Mouse (Mus musculus): Measurements from ENCODE around the gene Ndfip2.

Ndfip2 gene

DNA sequence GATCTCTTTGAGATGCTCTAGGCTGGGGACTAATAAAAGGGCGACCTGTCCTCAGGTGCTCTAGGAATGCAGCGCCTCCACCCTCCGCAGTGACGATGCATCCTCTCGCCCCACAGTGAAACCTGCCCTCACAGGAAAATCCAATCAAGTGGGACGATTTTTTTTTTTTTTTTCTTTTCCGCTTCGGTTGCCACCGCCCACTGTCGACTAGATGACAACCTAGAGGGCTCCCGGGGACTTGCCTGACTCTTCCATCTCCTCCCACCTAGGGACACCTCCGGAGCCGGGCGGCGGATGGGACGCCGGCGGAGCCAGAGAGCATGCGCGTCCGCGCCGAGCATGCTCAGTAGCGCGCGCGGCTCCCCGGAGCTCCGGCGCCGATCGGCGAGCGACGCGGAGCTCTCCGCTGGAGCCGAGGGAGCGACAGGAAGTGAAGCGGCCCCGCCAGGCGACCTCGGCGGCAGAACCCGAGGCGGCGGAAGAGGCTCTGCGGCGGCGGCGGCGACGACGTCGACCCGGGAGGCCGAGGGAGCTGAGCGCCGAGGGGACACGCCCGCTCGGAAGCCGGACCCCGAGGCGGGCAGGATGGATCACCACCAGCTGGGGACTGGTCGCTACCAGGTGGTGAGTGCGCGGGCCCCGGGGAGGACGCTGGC lies at the start of gene Ndfip2:
Gene Ndfip2, plus strand, starts transcription at position 195 of the 656 bp plus-strand sequence.
- DNase-seq (ENCODE audit: low spot score in 2 of 2) = peak; percentile 85

DNA sequence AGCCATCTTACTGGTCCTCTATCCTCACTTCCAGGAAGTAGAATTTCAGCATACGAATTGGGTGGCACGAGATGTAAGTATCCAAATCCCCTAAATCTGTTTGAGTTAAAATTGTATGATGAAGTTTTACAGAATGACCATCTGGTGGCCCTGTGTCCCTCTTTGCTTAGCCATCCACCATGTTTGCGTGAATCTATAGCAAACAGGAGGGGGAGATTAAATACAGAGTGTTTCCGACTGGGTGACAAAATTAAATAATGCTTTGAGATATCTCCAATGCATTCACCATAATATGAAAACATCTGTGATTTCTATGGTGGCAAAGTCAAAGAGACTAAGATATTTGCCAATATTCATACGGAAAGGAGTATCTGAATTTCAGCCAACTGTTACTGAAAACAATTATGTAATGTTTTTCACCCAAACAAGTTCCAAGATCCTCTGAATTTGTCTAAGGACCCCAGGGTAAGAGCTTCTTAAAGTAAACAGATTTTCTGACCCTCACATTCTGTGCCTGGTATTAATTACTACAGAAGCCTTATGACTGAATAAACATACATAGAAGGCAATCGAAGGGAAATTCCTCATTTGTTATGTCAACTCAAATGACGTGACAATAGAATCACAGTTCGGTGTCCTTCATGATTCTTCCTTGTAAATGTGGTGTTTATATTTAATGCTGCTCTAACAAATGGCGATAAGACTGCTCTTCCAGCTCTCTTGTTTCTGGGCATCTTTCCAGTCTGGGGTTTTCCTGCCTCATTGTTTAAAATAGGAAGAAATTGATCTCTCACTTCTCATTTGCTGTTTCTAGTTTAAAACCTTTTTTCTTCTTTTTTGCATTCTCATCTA lies 38.6 kb upstream of the Ndfip2 start:
- no peak for DNase-seq (ENCODE audit: low spot score in 2 of 2)

DNA sequence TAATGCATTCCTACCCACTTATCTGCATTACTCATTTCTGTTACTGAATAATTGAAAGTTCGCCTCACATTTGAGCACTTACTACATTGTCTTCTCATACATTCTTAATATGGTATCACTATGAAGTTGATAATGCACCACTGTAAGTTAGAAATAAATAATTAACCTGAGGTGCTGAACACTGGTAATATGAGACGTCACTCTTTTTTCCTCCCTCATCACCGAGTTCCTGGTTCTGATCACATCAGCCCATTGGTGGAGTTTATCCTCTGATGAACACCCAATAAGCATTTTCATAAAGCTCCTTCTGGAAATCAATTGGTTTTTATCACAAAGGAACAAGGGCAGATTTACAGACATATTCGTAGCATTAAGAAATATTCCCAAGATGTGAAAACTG lies 36.1 kb upstream of the Ndfip2 start:
- no peak for DNase-seq (ENCODE audit: low spot score in 2 of 2)

DNA sequence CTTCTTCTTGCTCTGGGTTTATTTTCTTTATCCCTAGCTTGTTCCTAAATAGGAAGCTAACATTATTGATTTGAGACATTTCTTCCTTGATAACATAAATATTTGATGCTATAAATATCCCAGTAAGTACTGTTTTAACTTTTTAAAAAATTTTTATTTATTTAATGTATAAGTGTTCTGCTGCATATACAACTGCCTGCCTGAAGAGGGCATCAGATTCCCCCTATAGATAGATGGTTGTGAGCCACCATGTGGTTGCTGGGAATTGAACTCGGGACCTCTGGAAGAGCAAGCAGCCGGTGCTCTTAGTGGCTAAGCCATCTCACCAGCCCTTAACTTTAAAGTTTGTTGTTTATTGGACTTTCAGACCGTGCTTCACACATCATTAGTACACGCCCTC lies 32.6 kb upstream of the Ndfip2 start:
- DNase-seq (ENCODE audit: low spot score in 2 of 2) = no peak

DNA sequence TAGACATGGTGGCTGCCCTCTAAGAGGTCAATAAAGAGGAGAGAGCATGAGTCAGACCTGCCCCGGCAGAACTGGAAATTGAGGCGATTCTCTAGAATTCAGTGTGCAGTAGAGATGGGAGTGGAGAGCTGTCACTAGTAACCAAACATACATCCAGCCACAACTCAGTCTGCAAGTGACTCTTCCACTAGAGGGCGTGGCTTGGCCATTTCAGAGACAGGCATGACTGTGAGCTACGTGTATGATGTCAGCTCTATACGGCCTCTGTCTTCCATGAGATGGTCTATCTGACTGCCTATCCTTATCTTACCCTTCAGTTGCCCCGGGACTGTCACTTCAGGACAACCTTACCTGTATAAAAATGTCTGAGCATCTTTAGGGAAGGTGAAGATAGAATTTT lies 26.0 kb upstream of the Ndfip2 start:
- peak; percentile 37 for DNase-seq (ENCODE audit: low spot score in 2 of 2)

DNA sequence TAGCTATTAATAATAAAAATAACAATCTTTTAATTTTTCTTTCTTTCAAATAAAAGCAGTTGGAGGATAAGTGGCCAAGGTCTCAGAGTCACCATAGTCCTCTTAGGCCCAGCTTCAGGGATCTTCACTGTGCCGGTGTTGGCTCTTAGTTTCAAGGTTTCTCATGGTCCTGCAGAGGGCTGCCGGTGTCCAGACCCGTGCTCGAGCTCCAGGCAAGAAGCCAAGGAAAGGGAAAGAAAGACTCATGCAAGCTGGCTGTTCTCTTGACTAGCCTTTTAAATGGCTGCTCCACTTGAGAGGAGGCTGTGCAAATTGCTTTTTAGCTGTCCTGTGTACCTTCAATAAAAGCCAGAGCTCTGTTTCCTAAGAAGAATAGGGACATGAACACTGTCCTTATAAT lies 21.8 kb upstream of the Ndfip2 start:
- no peak for DNase-seq (ENCODE audit: low spot score in 2 of 2)

DNA sequence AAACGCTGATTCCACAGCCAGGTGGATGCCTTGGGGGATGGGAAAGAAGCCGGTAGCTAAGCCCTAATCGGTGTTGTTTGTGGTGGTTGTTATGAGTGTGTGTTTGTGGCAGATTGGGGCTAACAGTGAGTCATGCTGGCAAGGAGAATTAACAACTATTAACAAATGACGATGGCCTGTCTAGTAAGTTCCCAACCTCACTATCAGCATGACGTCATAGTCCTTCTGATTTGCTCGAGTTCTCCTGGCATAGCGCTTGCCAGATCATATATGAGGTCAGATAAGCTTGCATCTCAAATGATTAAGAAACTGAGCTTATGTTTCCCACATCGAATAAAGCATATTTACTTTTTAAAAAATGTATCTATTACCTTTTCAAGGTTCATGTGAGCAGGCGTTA lies 20.6 kb upstream of the Ndfip2 start:
- no peak for DNase-seq (ENCODE audit: low spot score in 2 of 2)

DNA sequence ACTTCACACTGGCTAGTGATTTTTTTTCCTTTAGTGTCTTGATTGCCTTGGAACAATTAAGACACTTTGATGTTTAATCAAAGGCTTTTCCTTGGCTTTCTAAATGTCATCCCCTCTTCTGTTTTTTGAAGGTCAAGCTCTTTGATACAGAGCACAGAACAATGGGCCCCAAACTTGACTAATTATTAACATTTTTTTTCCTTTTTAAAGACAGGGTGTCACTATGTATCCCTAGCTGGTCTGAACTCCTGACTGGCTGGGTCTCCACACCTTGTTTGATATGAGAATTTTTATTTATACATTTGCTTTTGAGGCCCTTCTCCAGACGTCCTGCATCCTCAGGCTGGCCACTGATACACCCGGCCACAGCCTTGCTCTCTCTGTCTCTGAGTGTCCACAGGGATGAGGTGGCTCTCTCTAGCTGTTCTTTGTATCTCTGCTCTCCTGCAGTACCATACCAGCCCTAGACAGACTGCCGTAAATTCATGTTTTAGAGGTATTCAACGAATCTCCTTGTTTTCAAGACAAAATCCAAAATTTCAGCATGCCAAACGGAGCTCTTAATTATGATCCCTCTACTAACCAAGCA lies 19.8 kb upstream of the Ndfip2 start:
- no peak for DNase-seq (ENCODE audit: low spot score in 2 of 2)

DNA sequence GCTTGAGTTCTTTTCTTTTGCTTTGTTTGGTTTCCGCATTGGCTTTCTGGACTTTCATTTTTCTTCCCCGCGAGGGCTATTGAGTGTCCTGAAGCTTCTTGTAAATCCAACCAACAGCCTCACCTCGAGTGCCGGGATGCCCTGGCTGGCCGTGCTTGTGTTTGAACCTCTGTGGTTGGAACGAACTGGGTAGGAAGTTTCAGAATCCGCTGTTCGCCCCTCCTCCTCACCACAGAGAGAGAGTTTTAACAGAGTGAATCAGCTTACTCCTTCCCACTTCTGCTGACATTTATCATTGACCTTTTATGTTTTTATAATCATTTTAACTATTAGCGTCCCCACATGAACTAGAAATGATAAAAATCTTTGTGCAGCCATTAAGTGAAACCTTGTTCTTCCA lies 18.3 kb upstream of the Ndfip2 start:
- DNase-seq (ENCODE audit: low spot score in 2 of 2) = no peak

DNA sequence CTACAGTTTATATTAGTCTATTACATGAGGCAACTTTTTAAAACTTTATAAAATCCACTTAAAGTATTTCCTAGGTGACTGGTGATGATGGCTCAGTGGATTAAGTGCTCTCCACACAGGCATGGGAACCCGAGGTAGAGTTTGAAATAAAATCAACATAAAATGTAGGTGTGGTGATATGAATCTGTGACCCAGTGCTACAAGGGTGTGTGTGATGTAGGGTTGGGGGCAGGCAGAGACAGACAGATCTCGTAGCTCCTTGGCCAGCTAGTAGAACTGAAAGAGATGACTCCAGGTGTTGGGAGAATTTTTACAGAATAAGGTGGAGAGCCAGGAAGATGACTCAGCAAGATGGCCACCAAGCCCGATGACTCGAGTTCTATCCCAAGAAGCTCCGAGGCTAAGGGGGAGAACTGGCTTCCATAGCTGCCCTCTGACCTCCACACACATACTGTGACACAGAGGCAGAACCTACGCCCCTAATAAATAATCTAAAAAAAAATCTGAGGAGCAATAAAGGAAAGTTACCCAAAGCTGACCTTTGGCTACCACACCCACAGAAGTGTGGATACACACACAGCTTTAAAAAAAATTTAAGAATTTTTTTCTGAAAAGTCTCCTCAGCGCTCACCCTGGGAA lies 14.4 kb upstream of the Ndfip2 start:
- no peak for DNase-seq (ENCODE audit: low spot score in 2 of 2)

DNA sequence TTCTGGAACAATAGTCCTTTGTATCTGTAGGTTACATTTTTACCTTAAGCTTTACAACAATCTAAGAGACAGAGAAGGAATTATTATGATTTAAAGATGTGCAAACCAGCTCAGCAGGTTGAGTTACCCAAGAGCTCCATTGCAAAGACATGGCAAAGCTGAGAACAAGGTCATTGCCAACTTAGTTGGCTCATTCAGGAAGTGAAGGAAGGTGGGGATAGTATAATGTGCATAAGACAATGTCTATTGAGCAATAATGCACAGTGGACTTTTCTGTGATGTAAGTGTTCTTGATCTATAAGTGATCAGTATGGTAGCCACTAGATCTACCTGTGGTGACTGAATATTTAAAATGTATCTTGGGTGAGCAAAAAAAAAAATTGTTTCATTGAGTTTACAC lies 7.3 kb upstream of the Ndfip2 start:
- no peak for DNase-seq (ENCODE audit: low spot score in 2 of 2)

DNA sequence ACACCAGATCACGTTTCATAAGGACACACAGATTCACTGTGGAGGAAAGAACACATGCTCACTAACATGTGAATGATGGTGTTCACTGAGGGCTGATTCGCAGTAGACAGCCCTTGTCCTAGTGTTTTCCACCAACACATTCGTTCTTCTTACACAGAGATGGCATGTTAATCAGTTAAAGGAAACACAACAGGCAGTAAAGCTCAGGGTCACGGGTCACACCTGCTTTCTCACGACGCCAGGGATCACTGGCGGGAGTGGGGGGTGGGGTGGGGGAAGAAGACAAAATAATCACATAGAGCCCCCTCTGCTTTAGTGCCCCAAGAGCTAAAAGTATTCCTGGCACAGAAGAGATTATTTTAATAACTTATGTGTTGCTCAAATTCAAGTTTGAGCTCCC lies 5.1 kb upstream of the Ndfip2 start:
- no peak for DNase-seq (ENCODE audit: low spot score in 2 of 2)

DNA sequence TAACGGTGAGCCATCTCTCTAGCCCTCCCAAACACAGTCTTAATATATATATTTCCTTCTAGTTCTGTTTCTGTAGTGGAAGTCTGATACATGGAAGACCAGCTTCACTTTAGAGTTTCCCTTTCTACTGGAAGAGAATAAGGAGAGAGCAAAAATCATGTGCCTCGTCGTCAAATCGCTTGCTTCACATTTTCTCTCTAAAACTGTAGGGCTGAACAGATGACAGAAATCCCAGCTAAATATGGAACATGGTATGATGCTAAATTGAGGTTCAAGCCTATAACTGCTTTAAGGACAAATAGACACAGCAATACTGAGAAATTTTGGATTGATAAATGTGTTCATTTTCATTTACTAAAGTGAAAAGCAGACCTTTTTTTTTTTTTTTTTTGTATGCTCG lies 4.0 kb upstream of the Ndfip2 start:
- no peak for DNase-seq (ENCODE audit: low spot score in 2 of 2)

DNA sequence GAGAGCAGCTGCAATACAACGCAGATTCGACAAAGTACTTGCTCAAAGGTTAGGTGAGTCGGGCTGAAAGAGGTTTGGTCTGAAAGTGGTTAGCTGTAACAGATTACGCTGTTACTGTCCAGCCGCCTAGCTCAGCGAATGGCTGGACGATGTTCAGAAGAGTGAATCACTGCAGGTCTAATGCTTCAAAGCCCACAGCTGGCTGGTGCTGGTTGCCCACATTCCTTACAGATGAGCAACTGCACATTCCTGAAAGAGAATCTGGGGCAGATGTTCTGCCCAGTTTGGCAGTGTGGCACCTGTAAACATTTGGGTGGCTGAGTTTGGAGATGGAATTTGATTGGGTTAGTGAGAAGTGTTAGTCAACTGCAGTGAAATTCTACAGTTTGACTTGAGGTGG lies 2.8 kb upstream of the Ndfip2 start:
- DNase-seq (ENCODE audit: low spot score in 2 of 2) = no peak

DNA sequence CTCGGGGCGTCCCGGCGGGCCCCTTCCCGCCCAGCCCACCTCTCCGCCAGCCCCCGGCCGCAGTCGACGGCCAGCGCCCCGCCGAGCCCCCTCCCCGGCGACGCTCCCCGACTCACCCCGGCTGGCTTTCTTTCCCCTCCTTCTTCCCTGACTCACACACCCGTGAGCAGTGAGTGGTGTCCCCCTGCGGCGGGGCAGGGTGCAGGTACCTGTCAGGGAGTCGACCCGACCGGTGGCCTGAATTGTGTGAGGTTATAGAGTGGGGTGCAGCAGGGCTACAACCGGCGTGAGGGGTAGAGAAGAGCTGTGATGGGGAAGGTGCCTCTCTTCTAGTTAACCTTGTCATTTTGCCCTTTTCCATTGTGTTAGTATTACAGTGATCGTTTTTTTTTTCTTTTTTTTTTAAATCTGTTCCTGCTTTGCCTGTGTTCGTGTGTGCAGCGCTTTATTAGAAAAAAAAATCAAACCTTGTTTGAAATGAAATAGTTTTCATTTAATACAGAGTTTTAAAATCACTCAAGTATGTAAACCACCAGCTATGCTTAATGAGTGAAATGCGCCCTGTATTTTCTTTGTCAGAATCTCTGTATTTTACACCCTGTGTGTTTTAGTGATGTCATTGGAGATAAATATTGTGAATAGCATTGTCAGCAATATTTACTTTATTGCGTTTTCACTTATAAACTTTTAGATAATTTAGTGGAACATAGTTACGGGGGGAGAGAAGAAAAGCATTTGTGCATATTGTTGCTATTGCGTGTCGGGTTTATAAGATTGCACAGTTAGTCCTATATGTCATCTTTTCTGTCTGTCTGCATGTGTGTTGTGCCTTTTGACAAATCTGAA lies 885 bp downstream of the Ndfip2 start:
- peak in 1 of 2 experiments; percentile 22 for DNase-seq (ENCODE audit: low spot score in 2 of 2)

DNA sequence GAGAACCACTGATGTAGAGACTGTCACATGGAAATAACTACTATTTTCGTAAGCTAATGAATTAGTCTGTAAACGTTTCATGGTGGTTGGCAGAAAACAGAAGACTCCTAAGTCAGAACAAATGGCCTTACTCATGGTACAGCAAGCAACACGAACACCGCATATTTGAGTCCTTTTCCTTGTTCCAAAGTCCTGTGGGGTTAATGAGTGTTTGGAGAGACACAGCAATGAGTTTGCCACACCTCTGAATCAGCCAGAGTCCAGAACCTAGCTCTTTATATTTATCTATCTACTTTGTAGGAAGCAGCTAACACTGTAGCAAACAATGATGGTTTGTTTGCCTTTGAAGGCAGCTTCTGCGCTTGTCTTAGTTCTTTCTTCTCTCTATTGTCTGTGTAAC lies 4.5 kb downstream of the Ndfip2 start:
- no peak for DNase-seq (ENCODE audit: low spot score in 2 of 2)

DNA sequence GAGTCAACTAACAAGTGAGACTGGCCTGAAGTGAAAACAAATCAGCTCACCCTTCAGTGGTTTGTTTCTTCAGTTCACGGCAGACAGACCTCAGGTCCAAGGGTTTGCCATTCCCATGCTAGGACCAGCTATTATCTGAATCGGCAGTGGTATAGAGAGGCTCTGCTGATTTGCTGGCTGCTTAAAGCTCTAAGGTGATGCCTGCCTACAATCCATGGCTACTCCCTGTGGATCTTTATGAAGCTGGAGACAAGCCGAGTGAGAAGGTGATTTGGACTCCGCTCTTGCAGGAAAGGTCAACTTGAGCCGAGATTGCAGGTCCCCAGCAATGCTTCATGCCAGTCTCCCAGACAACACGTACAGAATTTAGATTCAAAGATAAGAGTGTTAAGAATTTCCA lies 8.7 kb downstream of the Ndfip2 start:
- no peak for DNase-seq (ENCODE audit: low spot score in 2 of 2)

DNA sequence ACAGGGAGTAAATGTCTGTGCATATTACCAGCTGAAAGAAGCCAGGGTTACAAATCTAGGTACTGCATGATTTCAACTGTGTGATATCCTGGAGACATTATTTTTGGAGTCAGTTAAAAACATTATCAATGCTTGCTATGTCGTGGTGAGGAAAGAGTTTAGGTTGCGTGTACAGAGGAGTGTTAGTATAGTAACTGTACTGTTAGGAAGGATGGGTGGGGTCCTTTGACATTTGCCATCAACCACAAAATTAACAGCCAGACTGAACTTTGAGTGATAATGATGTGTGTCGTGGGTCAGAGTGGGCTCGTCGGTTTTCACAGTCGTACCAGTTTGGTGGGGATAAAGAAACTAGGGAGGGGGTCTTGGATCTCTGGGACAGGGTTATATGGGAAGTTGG lies 13.7 kb downstream of the Ndfip2 start:
- DNase-seq (ENCODE audit: low spot score in 2 of 2) = no peak

DNA sequence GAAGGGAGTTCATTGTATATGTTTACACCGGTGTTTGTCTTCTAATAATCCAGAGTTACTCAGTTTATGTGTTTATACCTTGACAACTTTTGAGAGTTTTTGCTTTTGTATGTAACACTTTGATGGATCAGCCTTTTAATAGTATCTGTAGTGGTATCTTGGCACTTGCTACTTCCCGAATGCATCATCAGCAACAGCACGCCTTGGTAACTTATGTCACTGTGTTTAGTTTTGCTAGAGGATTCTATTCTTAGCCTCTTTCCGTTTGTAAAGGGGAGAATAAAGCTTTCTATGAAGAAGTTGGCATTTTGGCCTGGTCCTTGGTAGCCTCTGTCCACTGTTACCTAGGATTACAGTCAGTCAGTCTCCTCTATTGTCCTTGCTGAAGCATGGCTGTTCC lies 14.2 kb downstream of the Ndfip2 start:
- no peak for DNase-seq (ENCODE audit: low spot score in 2 of 2)

DNA sequence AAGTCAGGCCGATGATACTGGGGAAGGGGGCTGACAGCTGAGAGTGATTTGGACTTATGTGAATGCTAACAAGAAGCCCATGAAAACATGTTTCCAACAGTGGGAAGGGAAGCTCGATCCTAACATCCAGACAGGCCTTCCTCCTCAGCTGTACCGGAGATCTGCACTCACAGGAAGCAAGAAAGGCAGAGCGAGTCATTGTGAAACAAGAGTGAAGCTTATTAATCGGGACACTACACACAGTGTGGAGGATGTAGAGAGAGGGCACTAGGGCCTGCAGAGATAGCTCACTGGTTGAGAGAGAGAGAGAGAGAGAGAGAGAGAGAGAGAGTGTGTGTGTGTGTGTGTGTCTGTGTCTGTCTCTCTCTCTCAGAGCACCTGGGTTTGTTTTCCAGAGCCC lies 16.8 kb downstream of the Ndfip2 start:
- no peak for DNase-seq (ENCODE audit: low spot score in 2 of 2)

DNA sequence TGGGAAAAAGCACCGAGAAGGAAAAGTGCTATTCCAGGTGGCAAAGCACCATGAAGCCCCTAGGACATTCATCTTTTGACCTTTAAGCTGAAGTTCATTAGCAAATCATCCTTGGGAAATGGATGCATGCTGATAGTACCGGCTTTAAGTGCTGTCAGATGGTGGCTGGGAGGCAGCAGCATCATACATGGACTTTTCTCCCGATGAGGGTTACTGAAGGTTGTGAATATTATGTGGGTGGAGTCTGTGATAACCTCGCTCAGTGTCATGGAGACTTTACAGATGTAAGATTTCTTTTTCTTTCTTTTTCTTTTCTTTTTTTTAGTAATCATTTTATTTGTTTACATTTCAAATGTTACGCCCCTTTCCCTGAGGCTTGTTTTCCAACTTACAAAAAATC lies 18.9 kb downstream of the Ndfip2 start:
- DNase-seq (ENCODE audit: low spot score in 2 of 2) = no peak

DNA sequence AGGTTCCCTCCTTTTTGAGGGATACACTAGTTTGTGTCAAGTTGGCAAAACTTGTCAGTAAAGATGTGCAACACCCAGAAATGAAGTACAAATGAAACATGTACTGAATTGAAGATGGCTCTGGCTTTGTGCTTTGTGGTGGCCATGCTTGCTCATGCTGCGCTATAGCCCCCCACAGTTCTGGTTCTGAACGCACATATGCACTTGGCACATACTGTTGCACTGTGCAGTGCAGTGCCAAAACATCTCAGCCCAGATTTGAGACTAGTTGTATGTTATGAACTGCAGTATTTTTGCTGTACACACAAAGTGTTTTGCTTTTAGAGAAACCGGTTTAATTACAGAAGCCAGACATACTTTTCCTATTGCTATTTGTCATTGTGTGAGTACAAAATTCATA lies 25.7 kb downstream of the Ndfip2 start:
- no peak for DNase-seq (ENCODE audit: low spot score in 2 of 2)

Measured in right cerebral cortex, adult 2 months (tissue).